In the genomic region with DNA sequence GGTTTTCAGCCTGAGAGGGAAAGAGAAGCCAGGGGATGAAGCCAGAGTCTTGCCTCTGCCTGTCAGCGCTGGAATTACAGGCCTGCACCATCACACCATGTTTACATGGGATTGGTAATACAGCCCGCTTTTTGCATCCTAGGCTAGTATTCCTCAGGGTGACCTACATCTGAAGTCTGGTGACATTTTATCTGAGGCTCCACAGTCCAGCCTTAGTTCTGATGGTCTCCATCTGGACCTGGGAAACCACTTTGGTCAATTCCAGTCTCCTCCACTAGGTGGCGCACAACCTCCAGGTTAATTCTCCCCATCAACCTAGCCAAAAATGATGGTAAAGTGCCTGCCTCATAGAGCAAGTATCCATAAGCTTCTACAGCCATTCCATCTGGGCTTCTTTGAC, we compare ENCODE assay signal across 8 mouse cellular contexts. TPM values are rescaled to one million over a fixed set of nuclear protein-coding genes. Genes with fewer than 3 reads are reported as not detected.
A peak's percentile ranks its signal among the peaks of the same experiment; 100 is the strongest.
DNase-seq lines count a peak whose midpoint lies in the region; ATAC-seq lines count a peak whose summit lies in the region.

No protein-coding gene starts in this region.

- no peak for ATAC-seq in forebrain, embryonic 12.5 days (ENCODE audit: low FRiP score)
- peak; percentile 61 for ATAC-seq in common myeloid progenitor, adult 5-6 weeks (replicated peaks; ENCODE audit: low read depth, poor library complexity, severe bottlenecking)
- peak; percentile 46; the same call in 1 of the 2 replicates for ATAC-seq in midbrain, embryonic 15.5 days (replicated peaks)

- H3K27ac ChIP-seq in forebrain, embryonic 10.5 days, result no peak overlapping the region
- no peak overlapping the region for H3K27ac ChIP-seq in forebrain, embryonic 12.5 days
- H3K27ac ChIP-seq in limb, embryonic 10.5 days, result no peak overlapping the region
- H3K27ac ChIP-seq in midbrain, embryonic 15.5 days, result no peak overlapping the region

- 40% methylated on average over 3 of the region's 3 CpGs for WGBS in forebrain, embryonic 10.5 days
- 43% methylated on average over 3 of the region's 3 CpGs for WGBS in forebrain, embryonic 12.5 days
- 41% methylated on average over 3 of the region's 3 CpGs for WGBS in limb, embryonic 10.5 days
- WGBS in midbrain, embryonic 15.5 days, result 36% methylated on average over 3 of the region's 3 CpGs

- H3K4me2 ChIP-seq in forebrain, embryonic 12.5 days, result no peak overlapping the region
- no peak overlapping the region for H3K4me2 ChIP-seq in midbrain, embryonic 15.5 days

- peaks cover 97% of the 10 kb centered on the region for H3K36me3 ChIP-seq in forebrain, embryonic 10.5 days (replicated peaks)
- H3K36me3 ChIP-seq in forebrain, embryonic 12.5 days (replicated peaks), result peaks cover 86% of the 10 kb centered on the region
- peaks cover 92% of the 10 kb centered on the region for H3K36me3 ChIP-seq in limb, embryonic 10.5 days
- H3K36me3 ChIP-seq in midbrain, embryonic 15.5 days (replicated peaks), result peaks cover 31% of the 10 kb centered on the region

- no peaks in the 10 kb centered on the region for H3K27me3 ChIP-seq in forebrain, embryonic 10.5 days (ENCODE audit: poor library complexity, severe bottlenecking)
- H3K27me3 ChIP-seq in forebrain, embryonic 12.5 days, result no peaks in the 10 kb centered on the region
- H3K27me3 ChIP-seq in limb, embryonic 10.5 days (ENCODE audit: low read depth, poor library complexity, severe bottlenecking), result no peaks in the 10 kb centered on the region
- no peaks in the 10 kb centered on the region for H3K27me3 ChIP-seq in midbrain, embryonic 15.5 days (replicated peaks)

- intact Hi-C loops in gastrocnemius, postnatal 14 days (cut with DNase I; ENCODE audit: low total_unique reads), result no loop called here

- peak; percentile 74 for DNase-seq in forebrain, embryonic 10.5 days (ENCODE audit: extremely low spot score, low spot score)
- peak; percentile 78 for DNase-seq in gastrocnemius, postnatal 14 days
- DNase-seq in kidney, adult 18-20 months, result peak; percentile 89
- DNase-seq in limb, embryonic 10.5 days (ENCODE audit: low spot score), result peak; percentile 87
- peak; percentile 62 for DNase-seq in spleen, adult 12 weeks (ENCODE audit: low spot score)

- no peak overlapping the region for H3K9ac ChIP-seq in forebrain, embryonic 12.5 days
- H3K9ac ChIP-seq in midbrain, embryonic 15.5 days, result no peak overlapping the region

- no peak overlapping the region for H3K4me3 ChIP-seq in forebrain, embryonic 10.5 days
- no peak overlapping the region for H3K4me3 ChIP-seq in forebrain, embryonic 12.5 days (replicated peaks)
- no peak overlapping the region for H3K4me3 ChIP-seq in limb, embryonic 10.5 days
- H3K4me3 ChIP-seq in midbrain, embryonic 15.5 days, result no peak overlapping the region

- H3K9me3 ChIP-seq in forebrain, embryonic 10.5 days, result no peaks in the 10 kb centered on the region
- H3K9me3 ChIP-seq in forebrain, embryonic 12.5 days, result no peaks in the 10 kb centered on the region
- H3K9me3 ChIP-seq in limb, embryonic 10.5 days (replicated peaks), result no peaks in the 10 kb centered on the region
- H3K9me3 ChIP-seq in midbrain, embryonic 15.5 days, result no peaks in the 10 kb centered on the region

- H3K4me1 ChIP-seq in forebrain, embryonic 10.5 days, result no peaks in the 10 kb centered on the region
- H3K4me1 ChIP-seq in forebrain, embryonic 12.5 days, result no peaks in the 10 kb centered on the region
- H3K4me1 ChIP-seq in limb, embryonic 10.5 days, result no peaks in the 10 kb centered on the region
- no peaks in the 10 kb centered on the region for H3K4me1 ChIP-seq in midbrain, embryonic 15.5 days

RNA-seq across cellular contexts. Expression of a gene that starts 15.3 kb away (rescaled TPM):
- 5.7 and 6.5 TPM in 2 replicates for polyA plus RNA-seq in forebrain, embryonic 10.5 days (2016; fragmentation: Nextera tagmentation; extraction: Ambion mirVana)
- polyA plus RNA-seq in forebrain, embryonic 12.5 days (2016; fragmentation: Nextera tagmentation; extraction: Ambion mirVana), result 14.0 and 14.3 TPM in 2 replicates
- total RNA-seq in common myeloid progenitor, adult 5-6 weeks (2017), result 4.6 and 7.7 TPM in 2 replicates
- total RNA-seq in gastrocnemius, postnatal 14 days (2021), result 10 to 100 TPM; 12.6 to 14.1 TPM
- polyA plus RNA-seq in limb, embryonic 10.5 days (2016; fragmentation: Nextera tagmentation; extraction: Ambion mirVana), result 7.6 and 8.0 TPM in 2 replicates
- 20.4 and 20.6 TPM in 2 replicates for polyA plus RNA-seq in midbrain, embryonic 15.5 days (2015; fragmentation: Nextera tagmentation; extraction: Ambion mirVana)

RNA-seq across cellular contexts. Expression of a gene that starts 19.8 kb away (rescaled TPM):
- polyA plus RNA-seq in forebrain, embryonic 10.5 days (2016; fragmentation: Nextera tagmentation; extraction: Ambion mirVana), result 0.82 and 0.99 TPM in 2 replicates
- 0.51 and 0.69 TPM in 2 replicates for polyA plus RNA-seq in forebrain, embryonic 12.5 days (2016; fragmentation: Nextera tagmentation; extraction: Ambion mirVana)
- total RNA-seq in common myeloid progenitor, adult 5-6 weeks (2017), result 3.1 and 4.2 TPM in 2 replicates
- under 1 TPM; 0.47 to 0.74 TPM for total RNA-seq in gastrocnemius, postnatal 14 days (2021)
- polyA plus RNA-seq in limb, embryonic 10.5 days (2016; fragmentation: Nextera tagmentation; extraction: Ambion mirVana), result 1.2 and 1.7 TPM in 2 replicates
- 0.17 and 0.57 TPM in 2 replicates for polyA plus RNA-seq in midbrain, embryonic 15.5 days (2015; fragmentation: Nextera tagmentation; extraction: Ambion mirVana)

RNA-seq across cellular contexts. Expression of a gene that starts 38.8 kb away (rescaled TPM):
- polyA plus RNA-seq in forebrain, embryonic 10.5 days (2016; fragmentation: Nextera tagmentation; extraction: Ambion mirVana), result not detected in 2 replicates
- not detected in 2 replicates for polyA plus RNA-seq in forebrain, embryonic 12.5 days (2016; fragmentation: Nextera tagmentation; extraction: Ambion mirVana)
- total RNA-seq in common myeloid progenitor, adult 5-6 weeks (2017), result 1.5 and 3.6 TPM in 2 replicates
- total RNA-seq in gastrocnemius, postnatal 14 days (2021), result over 10,000 TPM; 34,344 to 35,305 TPM
- polyA plus RNA-seq in limb, embryonic 10.5 days (2016; fragmentation: Nextera tagmentation; extraction: Ambion mirVana), result not detected in 2 replicates
- polyA plus RNA-seq in midbrain, embryonic 15.5 days (2015; fragmentation: Nextera tagmentation; extraction: Ambion mirVana), result not detected in 2 replicates

RNA-seq across cellular contexts. Expression of a gene that starts 39.4 kb away (rescaled TPM):
- 3.6 and 4.8 TPM in 2 replicates for polyA plus RNA-seq in forebrain, embryonic 10.5 days (2016; fragmentation: Nextera tagmentation; extraction: Ambion mirVana)
- polyA plus RNA-seq in forebrain, embryonic 12.5 days (2016; fragmentation: Nextera tagmentation; extraction: Ambion mirVana), result 2.8 and 5.4 TPM in 2 replicates
- not detected in 2 replicates for total RNA-seq in common myeloid progenitor, adult 5-6 weeks (2017)
- under 1 TPM in 1 of 2 experiments, not detected in 1; 0.11 TPM for total RNA-seq in gastrocnemius, postnatal 14 days (2021)
- 3.3 and 4.4 TPM in 2 replicates for polyA plus RNA-seq in limb, embryonic 10.5 days (2016; fragmentation: Nextera tagmentation; extraction: Ambion mirVana)
- 1.4 and 1.5 TPM in 2 replicates for polyA plus RNA-seq in midbrain, embryonic 15.5 days (2015; fragmentation: Nextera tagmentation; extraction: Ambion mirVana)
